Mouse (Mus musculus): ENCODE data around the gene Fam89a.

The Fam89a gene

GRCm38 (mm10) chr8:124754101-124754791 is 2.6 kb upstream of the Fam89a start:
- in situ Hi-C loops (cut with MboI, MseI), result loop anchor here in 1 of 2 experiments (5.0 kb wide), 1 partner anchor 73 kb away; no protein-coding TSS in a partner anchor

- in situ Hi-C loops (cut with MboI, MseI), result loop anchor here in 1 of 2 experiments (5.0 kb wide), 1 partner anchor 75 kb away; no protein-coding TSS in a partner anchor
Observed at GRCm38 (mm10) chr8:124752325-124752862, 762 bp upstream of the Fam89a start.

DNA sequence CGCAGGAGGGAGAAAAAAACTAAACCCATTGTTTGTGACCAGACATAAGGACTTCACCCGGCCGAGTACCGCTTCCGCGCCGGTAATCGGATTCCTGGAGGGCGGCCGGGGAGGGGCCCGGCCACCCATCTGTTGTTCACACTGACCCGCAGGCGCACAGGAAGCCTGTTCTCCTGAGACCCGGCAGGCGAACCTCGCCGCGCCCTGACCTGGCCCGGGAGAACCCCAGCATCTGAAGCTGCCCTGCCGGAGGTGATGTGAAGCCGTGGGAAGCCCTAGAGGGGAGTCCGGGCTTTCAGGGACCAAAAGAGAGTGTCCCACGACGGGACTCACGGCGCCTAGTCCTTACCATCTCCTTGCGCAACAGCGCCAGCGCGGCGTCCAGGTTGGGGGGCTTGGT is 441 bp downstream of the Fam89a start:
- in situ Hi-C loops (cut with MboI, MseI), result loop anchor here in 1 of 2 experiments (5.0 kb wide), 1 partner anchor 76 kb away; no protein-coding TSS in a partner anchor

- in situ Hi-C loops (cut with MboI, MseI), result no loop called here
Observed at GRCm38 (mm10) chr8:124746661-124747060, 5.0 kb downstream of the Fam89a start.

GRCm38 (mm10) chr8:124739268-124739667 is 12.4 kb downstream of the Fam89a start:
- in situ Hi-C loops (cut with MboI, MseI), result no loop called here

DNA sequence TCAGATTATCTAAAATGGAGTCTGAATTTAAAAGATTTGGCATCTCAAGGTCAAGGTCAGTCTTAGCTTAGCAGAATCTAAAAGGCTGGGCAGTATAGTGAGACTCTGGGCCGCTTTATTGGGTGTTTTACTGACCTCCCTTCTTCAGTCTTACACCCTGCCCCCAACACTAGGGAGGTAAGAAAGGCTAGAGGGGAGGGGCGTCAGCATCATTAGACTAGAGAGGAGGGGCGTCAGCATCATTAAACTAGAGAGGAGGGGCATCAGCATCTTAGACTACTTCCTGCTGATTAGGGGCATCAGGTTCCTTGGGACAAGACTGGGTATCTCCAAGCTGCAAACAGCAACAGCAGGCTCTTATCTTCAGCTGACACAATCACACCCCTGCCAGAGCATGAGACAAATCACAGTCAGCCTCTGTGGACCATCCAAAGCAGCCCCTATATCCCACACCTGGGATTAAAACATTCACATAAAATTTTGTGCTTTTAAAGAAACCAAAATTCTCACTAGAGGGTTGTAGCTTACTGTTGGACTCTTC is 16.2 kb downstream of the Fam89a start:
- in situ Hi-C loops (cut with MboI, MseI), result no loop called here

- in situ Hi-C loops (cut with MboI, MseI), result no loop called here
Observed at GRCm38 (mm10) chr8:124732828-124733227, 18.8 kb downstream of the Fam89a start.

DNA sequence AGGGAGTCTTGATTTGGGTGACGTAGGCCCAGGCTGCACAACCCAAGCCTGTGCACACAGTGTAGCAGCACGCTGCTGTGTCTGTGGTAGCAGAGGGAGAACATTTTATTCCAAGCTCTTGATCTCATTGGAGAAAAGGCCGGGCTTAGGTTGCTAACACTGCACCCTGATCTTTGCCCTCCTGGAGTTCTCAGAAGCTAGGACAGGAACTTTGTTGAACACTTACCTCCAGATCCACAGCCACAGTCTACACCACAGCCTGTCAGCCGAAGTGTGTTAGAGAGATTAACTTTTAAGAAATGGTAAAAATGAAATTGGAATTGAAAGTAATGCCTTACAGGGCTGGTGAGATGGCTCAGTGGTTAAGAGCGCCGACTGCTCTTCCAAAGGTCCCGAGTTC is 27.3 kb downstream of the Fam89a start:
- in situ Hi-C loops (cut with MboI, MseI), result no loop called here

DNA sequence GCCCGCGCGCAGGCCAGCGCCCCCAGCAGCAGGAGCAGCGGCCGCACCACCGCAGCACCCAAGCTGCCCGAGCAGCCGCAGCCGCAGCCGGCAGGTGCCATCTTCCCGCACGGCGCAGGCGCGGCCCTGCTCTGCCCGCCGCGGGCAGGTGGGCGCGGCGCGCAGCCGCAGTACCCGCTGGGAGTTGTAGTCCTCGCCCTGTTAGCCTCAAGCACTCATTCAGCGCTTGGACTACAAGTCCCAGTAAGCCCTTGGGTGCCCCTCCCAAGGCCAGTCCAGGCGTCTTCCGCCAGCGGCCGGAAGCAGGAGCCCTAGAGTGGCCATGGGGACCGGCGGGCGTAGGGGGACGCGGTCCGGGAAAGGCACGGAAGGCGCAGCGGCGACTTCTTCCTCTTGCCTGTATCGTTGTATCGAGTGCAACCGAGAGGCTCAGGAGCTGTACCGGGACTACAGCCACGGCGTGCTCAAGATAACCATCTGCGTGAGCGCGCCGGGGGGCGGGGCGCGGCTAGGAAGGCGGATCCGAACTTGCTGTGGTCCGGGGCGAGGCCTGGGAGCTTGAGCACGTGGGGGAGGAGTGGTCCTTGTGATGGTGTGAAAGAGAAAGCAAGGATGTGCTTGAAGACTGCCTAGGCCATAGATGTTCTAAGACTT is 29.6 kb downstream of the Fam89a start, which contains the start of the genes Ttc13 and Arv1:
TSS of gene Ttc13 (minus strand) at position 122 of the 654 bp plus-strand sequence.
TSS of gene Arv1 (plus strand) at position 278 of the 654 bp plus-strand sequence.
- in situ Hi-C loops (cut with MboI, MseI), result no loop called here

- in situ Hi-C loops (cut with MboI, MseI), result no loop called here
Observed at GRCm38 (mm10) chr8:124720938-124721861, 30.4 kb downstream of the Fam89a start.

DNA sequence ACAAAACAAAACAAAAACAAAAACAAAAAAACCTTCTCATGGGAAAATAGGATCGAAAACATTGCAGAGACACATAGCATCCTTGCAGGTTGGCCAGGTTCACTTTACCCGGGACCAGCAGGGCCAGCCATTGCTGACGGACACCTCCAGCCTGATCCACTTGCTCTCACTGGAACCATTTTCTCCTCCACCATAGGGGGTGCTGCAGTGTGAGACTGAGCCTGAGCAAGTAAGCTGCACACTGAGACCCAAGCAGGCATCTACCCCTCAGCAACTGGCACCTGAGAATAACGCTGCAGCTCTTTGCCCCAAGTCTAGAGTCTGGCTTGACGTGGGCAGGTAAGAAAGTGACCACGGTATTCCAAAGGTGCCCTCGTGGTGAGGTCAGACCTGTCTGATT is 31.5 kb downstream of the Fam89a start:
- in situ Hi-C loops (cut with MboI, MseI), result no loop called here

DNA sequence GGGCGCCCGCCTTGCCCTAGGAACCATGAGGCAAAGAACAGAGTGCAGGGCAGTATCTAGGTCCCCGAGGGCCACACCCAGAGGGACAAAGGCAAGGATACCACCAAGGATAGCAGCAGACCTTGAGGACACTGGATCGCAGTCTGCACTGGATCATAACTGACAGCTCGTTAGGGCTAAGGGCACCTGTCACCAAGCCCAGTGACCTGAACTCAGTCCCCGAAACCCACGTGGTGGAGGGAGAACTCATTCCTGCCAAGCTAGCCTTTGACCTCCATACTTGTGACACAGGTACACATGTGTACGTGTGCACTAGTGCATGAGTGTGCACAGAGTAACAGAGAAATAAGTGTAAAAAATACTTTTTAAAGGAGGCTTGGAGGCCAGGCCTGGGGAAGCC is 35.9 kb downstream of the Fam89a start:
- in situ Hi-C loops (cut with MboI, MseI), result no loop called here

- in situ Hi-C loops (cut with MboI, MseI), result no loop called here
Observed at GRCm38 (mm10) chr8:124713207-124713606, 38.4 kb downstream of the Fam89a start.

GRCm38 (mm10) chr8:124705823-124706222 is 45.8 kb downstream of the Fam89a start:
- in situ Hi-C loops (cut with MboI, MseI), result no loop called here

DNA sequence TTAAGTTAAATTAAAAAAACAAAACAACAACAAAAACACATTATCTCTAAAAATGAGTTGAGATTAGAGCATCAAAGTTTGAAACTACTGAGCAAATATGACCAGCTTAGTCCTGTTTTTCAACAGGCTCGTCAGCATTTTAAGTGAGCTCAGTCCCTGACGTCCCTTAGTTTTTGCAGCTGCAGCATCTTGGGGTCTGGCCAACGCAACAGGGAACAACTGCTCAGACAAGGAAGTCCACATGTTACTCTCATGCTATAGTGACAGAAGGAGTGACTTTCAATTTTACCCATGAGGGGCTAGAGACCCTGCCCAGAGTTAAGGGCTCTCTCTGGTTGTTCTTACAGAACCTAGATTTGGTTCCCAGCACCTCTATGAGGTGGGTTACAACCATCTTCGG is 47.3 kb downstream of the Fam89a start:
- in situ Hi-C loops (cut with MboI, MseI), result no loop called here

DNA sequence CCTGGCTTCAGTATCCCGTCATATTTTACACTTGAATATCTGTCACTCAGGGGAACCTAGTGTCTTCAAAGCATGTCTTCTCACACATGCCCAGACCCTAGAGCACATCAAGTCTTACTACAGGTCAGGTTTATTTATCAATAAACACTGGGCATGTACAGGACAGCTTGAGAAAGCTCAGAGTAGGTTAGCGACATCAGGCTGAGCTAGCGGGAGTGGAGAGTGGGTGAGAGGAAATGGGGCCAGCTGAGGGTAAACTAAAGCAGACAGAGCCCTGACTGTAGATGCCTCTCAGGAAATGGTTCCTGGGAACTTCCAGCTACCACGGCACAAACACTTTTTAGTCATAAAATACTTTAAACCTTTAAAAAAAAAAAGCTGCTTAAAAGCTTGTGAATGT is 48.1 kb downstream of the Fam89a start:
- in situ Hi-C loops (cut with MboI, MseI), result no loop called here

DNA sequence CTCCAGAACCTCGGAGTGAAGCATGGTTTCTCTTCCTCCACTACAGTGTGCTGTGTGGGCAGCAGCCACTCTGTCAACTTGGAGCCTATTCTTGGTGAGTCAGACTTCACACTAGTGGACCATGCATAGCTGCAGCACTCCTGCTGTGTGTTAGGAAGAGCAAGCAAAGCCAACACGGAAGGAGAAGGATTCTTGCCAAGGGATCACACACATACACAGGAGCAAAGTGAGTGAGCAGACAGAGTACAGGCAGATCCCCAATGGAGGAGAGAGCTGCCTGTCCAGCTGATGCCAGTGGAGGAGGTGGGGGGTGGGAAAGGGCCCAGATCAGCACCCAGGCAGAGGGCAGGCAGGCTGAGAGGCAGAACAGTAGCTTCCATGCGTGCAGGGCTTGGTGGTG is 49.4 kb downstream of the Fam89a start:
- in situ Hi-C loops (cut with MboI, MseI), result no loop called here

DNA sequence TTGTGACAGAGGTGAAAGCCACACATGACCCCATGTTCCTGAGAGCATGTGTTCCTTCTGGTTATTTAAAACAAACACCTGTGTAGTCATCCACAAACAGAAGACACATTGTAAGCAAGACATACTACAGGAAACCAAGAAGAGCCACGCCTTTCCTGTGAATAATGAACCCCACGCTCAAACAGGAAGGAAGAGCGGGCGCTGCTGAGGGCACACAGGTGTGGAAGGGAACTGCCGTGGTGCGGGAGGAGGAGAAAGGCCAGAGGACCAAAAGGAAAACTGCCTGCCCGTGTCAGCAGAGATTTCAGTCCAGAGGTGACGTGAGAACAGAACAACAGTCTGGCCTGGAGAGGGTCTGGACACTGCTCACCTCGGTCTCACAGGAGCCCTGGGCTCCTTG is 50.6 kb downstream of the Fam89a start:
- in situ Hi-C loops (cut with MboI, MseI), result no loop called here

DNA sequence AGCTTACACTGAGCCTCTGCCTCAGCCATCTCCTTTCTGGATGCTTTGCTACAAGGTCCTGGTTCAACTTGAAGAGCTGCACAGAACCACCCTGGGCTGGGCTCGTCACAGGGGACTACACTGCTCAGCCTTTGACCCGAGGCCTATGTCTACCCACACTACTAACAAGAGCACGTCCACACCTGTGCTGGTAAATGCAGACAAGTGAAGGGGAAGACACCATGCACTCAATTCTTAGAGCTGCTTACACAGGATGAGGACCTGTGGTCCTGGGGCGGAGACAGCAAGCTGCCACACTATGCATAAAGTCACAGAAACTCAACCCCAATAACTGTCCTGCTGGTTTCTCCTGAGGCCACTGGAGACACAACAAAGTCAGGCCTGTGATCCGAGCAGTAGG is 51.4 kb downstream of the Fam89a start:
- in situ Hi-C loops (cut with MboI, MseI), result no loop called here

DNA sequence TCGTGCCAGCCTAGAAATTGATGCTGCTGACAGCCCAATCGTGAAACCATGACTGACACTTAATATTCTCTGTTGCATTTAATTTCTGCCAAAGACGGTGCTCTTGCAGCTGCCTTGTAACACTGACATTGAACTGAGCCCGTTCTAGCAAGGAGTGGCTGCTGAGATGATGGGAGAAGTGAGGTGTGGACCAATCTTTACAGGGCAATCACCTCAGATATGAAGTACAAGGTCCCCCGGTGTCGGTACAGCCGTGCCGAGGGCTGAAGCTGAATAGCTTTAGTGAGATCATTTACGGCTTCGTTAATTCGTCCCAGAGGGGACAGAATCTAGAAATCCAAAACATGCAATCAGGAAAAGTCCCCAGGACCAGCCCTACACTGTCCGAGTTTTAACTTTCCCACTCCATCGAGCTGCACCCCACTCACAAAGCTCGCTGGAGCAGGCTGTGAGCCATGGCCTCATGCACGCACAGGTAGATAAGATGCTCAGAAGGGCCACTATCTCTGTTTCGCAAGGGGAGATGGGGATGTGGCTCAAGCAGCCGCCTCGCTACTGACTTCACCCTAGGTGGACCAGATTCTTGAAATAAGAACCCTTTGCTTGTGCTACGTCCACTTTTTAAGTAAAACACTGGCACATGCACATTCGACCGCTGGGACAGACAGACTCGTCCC is 56.1 kb downstream of the Fam89a start:
- in situ Hi-C loops (cut with MboI, MseI), result no loop called here

GRCm38 (mm10) chr8:124691706-124692105 is 59.9 kb downstream of the Fam89a start:
- in situ Hi-C loops (cut with MboI, MseI), result no loop called here
